Mouse (Mus musculus): ENCODE results near the gene Slc17a5. TPM values are rescaled to one million over a fixed set of nuclear protein-coding genes. Genes with fewer than 3 reads are reported as not detected.
"Not testable (repeated sequence)": the region's sequence is repeated elsewhere in the genome, so short reads cannot be mapped to it uniquely, and the experiment has no call there.

The Slc17a5 gene
- total RNA-seq, 2 experiments from 2014 or later, result 19.3 to 19.7 TPM

GRCm38 (mm10) chr9:78525451-78526135 is 62.2 kb downstream of the Slc17a5 start:
- intact Hi-C loops (cut with DNase I), result loop anchor here (2.0 kb wide), 1 partner anchor 45 kb away; no protein-coding TSS in a partner anchor
- DNase-seq (ENCODE audit: low spot score in 2 of 2), result no peak

GRCm38 (mm10) chr9:78521689-78522088 is 66.2 kb downstream of the Slc17a5 start:
- intact Hi-C loops (cut with DNase I), result no loop called here

GRCm38 (mm10) chr9:78520780-78521601 is 66.8 kb downstream of the Slc17a5 start:
- peak; percentile 34 to 36 for DNase-seq (ENCODE audit: low spot score in 2 of 2)
- intact Hi-C loops (cut with DNase I), result no loop called here

More at GRCm38 (mm10) chr9:78521689-78522088, 66.2 kb downstream of the Slc17a5 start:
- DNase-seq (ENCODE audit: low spot score in 2 of 2), result peak in 1 of 2 experiments; percentile 21

GRCm38 (mm10) chr9:78520127-78520779 is 67.6 kb downstream of the Slc17a5 start:
- intact Hi-C loops (cut with DNase I), result no loop called here
- no peak for DNase-seq (ENCODE audit: low spot score in 2 of 2)

GRCm38 (mm10) chr9:78517237-78517636 is 70.6 kb downstream of the Slc17a5 start:
- DNase-seq (ENCODE audit: low spot score in 2 of 2); intact Hi-C loops (cut with DNase I): not testable (repeated sequence)

- no peak for DNase-seq (ENCODE audit: low spot score in 2 of 2)
- intact Hi-C loops (cut with DNase I), result no loop called here
Observed at GRCm38 (mm10) chr9:78516125-78516524, 71.7 kb downstream of the Slc17a5 start.

GRCm38 (mm10) chr9:78514681-78515080 is 73.2 kb downstream of the Slc17a5 start:
- intact Hi-C loops (cut with DNase I), result no loop called here
- DNase-seq (ENCODE audit: low spot score in 2 of 2), result no peak

GRCm38 (mm10) chr9:78513776-78514500 is 73.9 kb downstream of the Slc17a5 start:
- intact Hi-C loops (cut with DNase I), result no loop called here
- no peak for DNase-seq (ENCODE audit: low spot score in 2 of 2)

- DNase-seq (ENCODE audit: low spot score in 2 of 2), result no peak
- intact Hi-C loops (cut with DNase I), result no loop called here
Observed at GRCm38 (mm10) chr9:78511705-78512104, 76.1 kb downstream of the Slc17a5 start.

GRCm38 (mm10) chr9:78508106-78508786 is 79.6 kb downstream of the Slc17a5 start:
- intact Hi-C loops (cut with DNase I), result no loop called here
- DNase-seq (ENCODE audit: low spot score in 2 of 2), result no peak

- no peak for DNase-seq (ENCODE audit: low spot score in 2 of 2)
- intact Hi-C loops (cut with DNase I), result no loop called here
Observed at GRCm38 (mm10) chr9:78506722-78507077, 81.1 kb downstream of the Slc17a5 start.

GRCm38 (mm10) chr9:78506002-78506721 is 81.7 kb downstream of the Slc17a5 start:
- intact Hi-C loops (cut with DNase I), result no loop called here
- DNase-seq (ENCODE audit: low spot score in 2 of 2), result no peak

- intact Hi-C loops (cut with DNase I), result no loop called here
- DNase-seq (ENCODE audit: low spot score in 2 of 2), result no peak
Observed at GRCm38 (mm10) chr9:78505223-78505622, 82.6 kb downstream of the Slc17a5 start.

GRCm38 (mm10) chr9:78504679-78505078 is 83.2 kb downstream of the Slc17a5 start:
- intact Hi-C loops (cut with DNase I), result no loop called here

GRCm38 (mm10) chr9:78504133-78504532 is 83.7 kb downstream of the Slc17a5 start:
- intact Hi-C loops (cut with DNase I), result no loop called here

More at GRCm38 (mm10) chr9:78504679-78505078, 83.2 kb downstream of the Slc17a5 start:
- no peak for DNase-seq (ENCODE audit: low spot score in 2 of 2)

GRCm38 (mm10) chr9:78503223-78504079 is 84.4 kb downstream of the Slc17a5 start:
- DNase-seq (ENCODE audit: low spot score in 2 of 2), result no peak
- intact Hi-C loops (cut with DNase I), result no loop called here

More at GRCm38 (mm10) chr9:78504133-78504532, 83.7 kb downstream of the Slc17a5 start:
- DNase-seq (ENCODE audit: low spot score in 2 of 2), result no peak

- no peak for DNase-seq (ENCODE audit: low spot score in 2 of 2)
- intact Hi-C loops (cut with DNase I), result no loop called here
Observed at GRCm38 (mm10) chr9:78501284-78501683, 86.6 kb downstream of the Slc17a5 start.

GRCm38 (mm10) chr9:78500386-78500785 is 87.5 kb downstream of the Slc17a5 start:
- no peak for DNase-seq (ENCODE audit: low spot score in 2 of 2)
- intact Hi-C loops (cut with DNase I), result no loop called here

Data from left cerebral cortex, postnatal 36 days (tissue).